Mouse (Mus musculus): ENCODE results near the gene Drd5.

The Drd5 gene

DNA sequence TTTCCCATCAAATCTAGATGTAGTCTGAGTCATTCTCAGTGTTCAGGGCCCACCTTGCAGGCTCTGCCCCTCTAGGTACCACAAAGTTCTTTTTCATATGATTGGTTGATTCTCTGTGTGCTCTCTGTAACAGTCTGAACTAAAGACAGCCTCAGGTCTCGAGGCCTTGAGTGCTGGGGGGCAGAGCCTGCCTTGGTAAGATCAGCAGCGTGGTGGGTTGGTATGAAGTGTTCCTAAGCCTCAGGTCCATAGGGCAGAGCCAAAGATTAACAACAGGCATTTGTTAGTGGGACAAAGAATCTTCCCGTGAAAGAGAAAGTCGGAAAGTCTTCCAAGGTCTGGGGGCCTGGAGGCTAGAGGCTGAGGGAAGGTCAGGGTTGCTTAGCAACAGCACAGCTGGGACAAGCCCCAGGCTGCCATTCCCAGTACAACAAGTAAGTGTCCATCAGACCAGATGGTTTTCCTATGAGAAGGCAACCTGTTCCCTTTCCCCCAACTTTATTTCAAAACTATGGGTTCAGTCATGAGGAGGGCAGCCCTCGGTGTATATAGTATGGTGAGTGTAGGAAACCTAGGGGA is 31.3 kb downstream of the Drd5 start:
- DNase-seq (ENCODE audit: low spot score in 2 of 2), result no peak

DNA sequence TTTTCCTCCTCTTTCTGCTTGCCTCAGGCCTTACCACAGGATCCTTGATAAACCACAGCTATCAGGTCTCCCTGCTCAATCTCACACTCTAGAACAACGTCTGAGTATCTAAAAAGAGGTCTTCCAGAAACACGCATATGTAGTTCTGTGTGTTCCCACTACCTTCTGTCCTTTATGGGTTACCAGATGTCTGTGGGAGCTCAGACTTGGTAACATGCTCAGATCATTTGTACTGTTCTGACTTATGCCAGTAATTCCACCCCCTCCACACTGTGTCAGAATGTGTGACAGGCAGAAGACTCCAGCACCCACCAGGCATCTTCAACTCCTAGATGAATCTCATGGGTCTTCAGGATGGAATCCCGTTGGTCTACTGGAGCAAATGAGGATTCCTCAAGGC is 37.8 kb downstream of the Drd5 start:
- no peak for DNase-seq (ENCODE audit: low spot score in 2 of 2)

DNA sequence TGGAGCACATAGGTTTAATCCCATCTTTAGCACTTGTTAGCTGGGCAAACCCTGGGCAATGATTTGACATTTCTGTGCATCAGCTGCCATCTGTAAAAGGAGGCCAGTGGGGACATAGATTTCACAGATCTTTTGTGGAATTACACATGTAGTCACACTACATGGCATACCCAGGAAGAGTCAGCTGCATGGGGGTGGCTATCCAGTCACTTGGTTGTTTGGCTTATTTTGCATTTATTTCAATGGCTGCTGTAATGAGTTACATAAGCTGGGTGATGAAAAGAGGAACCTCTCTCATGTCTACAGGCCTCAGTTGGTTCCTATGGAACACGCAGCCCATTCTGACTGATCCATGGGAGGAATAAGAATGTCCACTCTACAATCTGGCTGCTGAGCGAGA is 40.5 kb downstream of the Drd5 start:
- no peak for DNase-seq (ENCODE audit: low spot score in 2 of 2)

DNA sequence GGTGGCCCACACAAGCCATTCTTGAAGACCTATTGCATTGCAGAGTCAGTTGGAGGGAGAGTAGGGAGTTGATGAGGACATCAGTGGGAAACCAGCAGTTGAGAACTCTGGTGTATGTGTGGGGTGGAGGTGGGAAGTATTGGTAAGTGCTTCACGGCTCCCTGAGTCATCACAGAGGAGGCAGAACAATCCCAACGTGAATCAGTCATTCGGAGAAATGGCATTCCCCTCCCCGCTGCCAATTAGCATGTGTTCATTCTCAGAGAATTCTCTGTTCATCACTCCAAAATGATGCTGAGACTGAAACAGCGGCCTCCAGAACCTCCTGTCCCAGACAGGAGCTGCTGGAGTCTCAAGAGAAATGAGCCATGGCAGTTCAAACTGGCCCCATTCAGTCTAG is 45.2 kb downstream of the Drd5 start:
- no peak for DNase-seq (ENCODE audit: low spot score in 2 of 2)

DNA sequence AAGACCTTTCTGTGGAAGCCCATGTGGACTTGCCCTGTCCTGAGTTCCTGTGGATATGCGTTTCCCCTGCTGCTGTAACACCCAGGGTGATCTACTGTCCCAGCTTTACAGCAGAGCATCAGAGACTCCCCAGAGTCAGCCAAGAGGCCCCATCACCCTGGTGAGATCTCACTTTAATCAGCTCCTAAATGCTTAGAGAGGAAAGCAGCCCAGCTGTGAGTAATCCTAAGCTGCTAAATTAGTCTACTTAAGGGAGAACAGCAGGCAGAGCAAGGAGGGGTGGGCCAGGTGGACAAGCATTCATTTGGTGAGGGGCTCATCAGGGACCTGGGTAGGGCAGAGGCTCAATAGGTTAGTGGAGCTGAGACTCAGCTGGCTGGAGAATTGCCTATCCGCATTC is 46.4 kb downstream of the Drd5 start:
- DNase-seq (ENCODE audit: low spot score in 2 of 2), result no peak

DNA sequence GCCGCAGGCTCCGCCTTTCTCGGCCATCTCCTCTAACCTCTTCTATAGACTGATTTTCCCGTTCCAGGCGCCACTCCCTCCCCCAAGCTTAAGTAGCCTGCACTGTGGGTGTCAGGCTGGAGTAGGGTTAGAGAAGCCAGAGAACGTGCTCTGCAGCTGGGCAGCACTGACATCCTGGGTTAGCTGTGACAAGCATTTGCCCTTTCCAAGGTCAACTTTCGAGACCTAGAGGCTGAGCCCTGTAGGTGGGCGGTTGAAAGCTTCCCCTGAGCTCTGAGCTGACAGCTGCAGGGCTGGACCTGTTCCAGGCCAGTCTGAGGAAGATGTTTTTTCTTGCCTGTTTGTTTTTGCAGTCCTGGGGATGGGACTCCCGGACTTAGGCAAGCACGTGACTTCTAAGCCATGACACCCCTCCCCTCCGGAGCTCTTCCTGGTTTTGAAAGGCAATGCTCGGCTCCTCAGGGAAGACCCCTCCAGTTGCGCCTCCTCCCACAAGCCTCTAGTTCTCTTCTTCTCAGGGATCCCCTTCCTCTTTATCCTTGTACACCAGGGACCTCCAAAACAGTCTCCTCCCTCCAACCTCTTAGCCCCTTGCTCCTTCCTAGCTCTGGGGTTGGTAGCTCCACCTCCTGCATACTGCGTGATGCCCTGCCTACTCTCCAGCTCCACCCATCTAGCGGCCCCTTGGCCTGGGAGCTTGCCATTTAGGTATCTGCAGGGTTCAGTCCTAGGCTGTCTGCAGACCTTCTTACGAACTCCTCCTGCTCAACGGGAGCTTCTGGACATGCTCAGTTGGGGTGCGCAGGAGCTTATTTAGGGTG is 47.7 kb downstream of the Drd5 start:
- peak in 1 of 2 experiments; percentile 18 for DNase-seq (ENCODE audit: low spot score in 2 of 2)

DNA sequence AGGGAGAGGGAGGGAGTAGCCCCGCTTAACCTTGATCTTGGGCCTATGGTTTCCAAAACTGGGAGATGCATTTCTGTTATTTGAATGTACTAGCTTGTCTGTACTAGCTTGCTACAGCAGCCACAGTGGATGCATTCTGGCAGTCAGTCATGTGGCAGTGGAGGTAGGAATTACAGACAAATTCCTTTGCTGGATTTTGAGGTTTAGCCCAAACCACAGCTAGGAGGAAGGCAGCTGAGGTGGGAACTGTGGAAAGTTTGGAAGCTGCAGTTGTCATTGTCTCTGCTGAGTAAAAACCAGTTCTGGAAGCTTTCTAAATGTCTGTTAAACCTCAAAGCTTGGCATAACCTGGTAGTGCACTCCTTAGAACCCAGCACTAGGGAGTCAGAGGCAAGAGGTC is 52.1 kb downstream of the Drd5 start:
- no peak for DNase-seq (ENCODE audit: low spot score in 2 of 2)

Measured in cerebellum, postnatal 4 days (tissue).